23 mouse cellular contexts compared by ENCODE assay signal in the genomic region with DNA sequence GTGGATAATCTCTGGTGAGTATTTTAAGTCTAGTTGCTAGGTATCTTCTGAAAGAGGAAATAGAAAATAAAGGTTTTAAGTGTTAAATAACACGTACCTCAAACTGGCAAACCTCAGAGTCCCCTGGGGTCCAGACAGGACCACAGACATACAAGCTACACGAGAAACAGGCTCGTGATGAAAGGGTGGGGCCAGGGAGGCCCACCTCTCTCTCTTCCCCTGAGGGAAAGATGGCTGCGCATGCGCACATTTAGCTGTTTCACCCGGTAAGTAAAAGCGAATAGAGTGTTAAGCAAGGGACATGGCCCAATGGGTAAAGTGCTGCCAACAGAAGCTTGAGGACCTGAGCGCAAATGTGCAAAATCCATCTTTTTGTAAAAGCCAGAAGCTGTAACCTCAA. TPM values are rescaled to one million over a fixed set of nuclear protein-coding genes. Genes with fewer than 3 reads are reported as not detected.
DNase-seq lines count a peak whose midpoint lies in the region; ATAC-seq and TF ChIP-seq lines count a peak whose summit lies in the region.
"Had no signal": no experiment of that assay in that cellular context is flagged by ENCODE, and none has a peak within 500 bp of the region (broad histone marks: within the 10 kb centered on the region; RNA-seq: fewer than 3 reads in every experiment).

No protein-coding gene starts in this region.

- peak; percentile 10 for DNase-seq in CD4-positive, CD25-positive, alpha-beta regulatory T cell, adult 2 months (ENCODE audit: low read depth, low spot score)
- DNase-seq in lung, postnatal 36 days = peak; percentile 58
- DNase-seq in lung, postnatal 14 days = no peak
- peak; percentile 91 to 97 for DNase-seq in spleen, adult 2 months (ENCODE audit: low read depth in 1 of 2, low spot score in 2 of 2)
- DNase-seq in embryo, embryonic 9.5 days (ENCODE audit: extremely low spot score) = no peak
- no peak for DNase-seq in right cerebral cortex, postnatal 10 days (ENCODE audit: low spot score in 2 of 2)
- DNase-seq: adrenal gland, adult 2 months; cerebellum, adult 2 months; gastrocnemius, adult 2 months; kidney, adult 2 months; kidney, postnatal 10 days; left cerebral cortex, postnatal 4 days; right cerebral cortex, postnatal 25 days had no signal

- no peak for ATAC-seq in CD4-positive, CD25-positive, alpha-beta regulatory T cell, adult 4 months
- ATAC-seq in kidney, embryonic 16.5 days (ENCODE audit: low FRiP score, low TSS enrichment) = no peak
- ATAC-seq: forebrain, embryonic 14.5 days; Patski had no signal

- TF ChIP-seq CTCF in spleen, adult 2 months (IDR thresholded peaks at IDR 0.05; ENCODE audit: extremely low read depth, insufficient read depth, insufficient read length, insufficient replicate concordance) = no peak

- peak overlapping the region; percentile 16; the same call in 1 of the 2 replicates for H3K4me3 ChIP-seq in spleen, adult 2 months (ENCODE audit: extremely low read depth, insufficient read depth, insufficient read length)
- no peak overlapping the region for H3K4me3 ChIP-seq in kidney, embryonic 16.5 days (ENCODE audit: low read length)
- H3K4me3 ChIP-seq: embryonic facial prominence, embryonic 15.5 days; gastrocnemius, adult 2 months; heart, embryonic 10.5 days; hindbrain, embryonic 15.5 days; limb, embryonic 15.5 days; midbrain, embryonic 10.5 days had no signal

- peaks cover 9% of the 10 kb centered on the region for H3K4me1 ChIP-seq in spleen, adult 2 months (ENCODE audit: control insufficient read depth, insufficient read depth, insufficient read length)
- no peaks in the 10 kb centered on the region for H3K4me1 ChIP-seq in kidney, embryonic 16.5 days (ENCODE audit: insufficient read depth, low read length)
- H3K4me1 ChIP-seq: embryonic facial prominence, embryonic 15.5 days; heart, embryonic 10.5 days; hindbrain, embryonic 15.5 days; limb, embryonic 15.5 days; midbrain, embryonic 10.5 days had no signal

- H3K4me2 ChIP-seq in kidney, embryonic 16.5 days (replicated peaks; ENCODE audit: low read depth, low read length) = no peak overlapping the region
- H3K4me2 ChIP-seq: embryonic facial prominence, embryonic 15.5 days; hindbrain, embryonic 15.5 days; limb, embryonic 15.5 days had no signal

- no peaks in the 10 kb centered on the region for H3K9me3 ChIP-seq in kidney, embryonic 16.5 days (ENCODE audit: low read length)
- H3K9me3 ChIP-seq: embryonic facial prominence, embryonic 15.5 days; heart, embryonic 10.5 days; hindbrain, embryonic 15.5 days; limb, embryonic 15.5 days; midbrain, embryonic 10.5 days had no signal

- no peaks in the 10 kb centered on the region for H3K36me3 ChIP-seq in spleen, adult 2 months (ENCODE audit: control insufficient read depth, insufficient read depth, low read length)
- H3K36me3 ChIP-seq in kidney, embryonic 16.5 days (ENCODE audit: insufficient read depth, low read length) = no peaks in the 10 kb centered on the region
- H3K36me3 ChIP-seq: embryonic facial prominence, embryonic 15.5 days; heart, embryonic 10.5 days; hindbrain, embryonic 15.5 days; limb, embryonic 15.5 days; midbrain, embryonic 10.5 days had no signal

- H3K27ac ChIP-seq in spleen, adult 2 months (ENCODE audit: insufficient read depth, low read length) = peak overlapping the region; percentile 92
- H3K27ac ChIP-seq in kidney, embryonic 16.5 days (ENCODE audit: low read length) = no peak overlapping the region
- H3K27ac ChIP-seq: embryonic facial prominence, embryonic 15.5 days; gastrocnemius, adult 2 months; heart, embryonic 10.5 days; hindbrain, embryonic 15.5 days; limb, embryonic 15.5 days; macrophage; midbrain, embryonic 10.5 days had no signal

- TF ChIP-seq POLR2A in spleen, adult 2 months (IDR thresholded peaks at IDR 0.05; ENCODE audit: low read depth, low read length) = no peak

- H3K27me3 ChIP-seq in spleen, adult 2 months (ENCODE audit: control insufficient read depth, insufficient read depth, low read length) = no peaks in the 10 kb centered on the region
- H3K27me3 ChIP-seq in kidney, embryonic 16.5 days (ENCODE audit: insufficient read depth, low read length) = no peaks in the 10 kb centered on the region
- H3K27me3 ChIP-seq: embryonic facial prominence, embryonic 15.5 days; hindbrain, embryonic 15.5 days; limb, embryonic 15.5 days; Patski had no signal

- WGBS in spleen, adult 2 months = 35% methylated on average over 8 of the region's 8 CpGs
- 74% methylated on average over 8 of the region's 8 CpGs for WGBS in kidney, embryonic 16.5 days

- no peak overlapping the region for H3K9ac ChIP-seq in kidney, embryonic 16.5 days (replicated peaks; ENCODE audit: low read length)
- H3K9ac ChIP-seq: embryonic facial prominence, embryonic 15.5 days; hindbrain, embryonic 15.5 days; limb, embryonic 15.5 days had no signal

RNA-seq across cellular contexts. Expression of a gene that starts 38.7 kb away (rescaled TPM):
- polyA plus RNA-seq in CD4-positive, CD25-positive, alpha-beta regulatory T cell, adult 4 months (2017; shearing (Covaris generic)) = under 1 TPM in 1 of 2 experiments, not detected in 1; 0.37 TPM
- polyA plus RNA-seq in spleen, adult 2 months (2012; rRNA removed) = 8.5 and 9.7 TPM in 2 replicates
- polyA plus RNA-seq in kidney, embryonic 16.5 days (2015; fragmentation: Nextera tagmentation; extraction: Ambion mirVana) = 6.6 and 8.7 TPM in 2 replicates

Comparison
In these comparisons a context has a peak if more than half of its experiments do, and no peak if none do; other contexts are left out.
1. DNase-seq: peak in CD4-positive, CD25-positive, alpha-beta regulatory T cell, adult 2 months (single experiment), lung, postnatal 36 days (single experiment) and spleen, adult 2 months (2 of 2); none in lung, postnatal 14 days (single experiment), embryo, embryonic 9.5 days (single experiment) and right cerebral cortex, postnatal 10 days (0 of 2).